Mouse (Mus musculus) limb, embryonic 10.5 days (tissue): ENCODE measurements around the gene Bard1. TPM values are rescaled to one million over a fixed set of nuclear protein-coding genes. Genes with fewer than 3 reads are reported as not detected.

Experiments
- DNase-seq: peaks from one replicate; pipeline ENCODE4 v3.0.0-alpha.2; 2017; ENCODE audit warnings: low spot score
- H3K27ac ChIP-seq: fragments of 300-500 bp; sonication (generic); 2 replicates; pipeline ENCODE4 v1.5.1; 2016; ENCODE audit warnings: mild to moderate bottlenecking
- H3K27me3 ChIP-seq: fragments of 300-500 bp; sonication (generic); 2 replicates; pipeline ENCODE4 v1.6.1; 2016; ENCODE audit warnings: low read depth, mild to moderate bottlenecking; ENCODE audit not compliant: poor library complexity, severe bottlenecking
- H3K36me3 ChIP-seq: fragments of 300-500 bp; sonication (generic); 2 replicates; pipeline ENCODE4 v1.6.1; 2016; ENCODE audit warnings: mild to moderate bottlenecking, moderate library complexity
- H3K4me1 ChIP-seq: fragments of 300-500 bp; sonication (generic); 2 replicates; pipeline ENCODE4 v1.6.1; 2016
- H3K4me3 ChIP-seq: fragments of 300-500 bp; sonication (generic); 2 replicates; pipeline ENCODE4 v1.5.1; 2016; ENCODE audit warnings: mild to moderate bottlenecking, moderate library complexity
- H3K9me3 ChIP-seq: fragments of 300-500 bp; sonication (generic); replicated peaks from 2 replicates; pipeline ENCODE4 v1.6.1; 2016; ENCODE audit warnings: mild to moderate bottlenecking
- WGBS: fragments of 180-500 bp; shearing (Covaris S2); methylation state at CpG from one replicate; pipeline ENCODE4 v1.1.7; 2016; 5-methylcytosine and 5-hydroxymethylcytosine counted together
- polyA plus RNA-seq: library from polyadenylated mRNA; unstranded; fragments of >200 nt; fragmentation: Nextera tagmentation; extraction: Ambion mirVana; gene quantifications from 2 replicates; pipeline ENCODE4 v1.2.1, GENCODE M21; 2016

Gene Bard1
- polyA plus RNA-seq, result 2.5 and 3.1 TPM in 2 replicates

DNA sequence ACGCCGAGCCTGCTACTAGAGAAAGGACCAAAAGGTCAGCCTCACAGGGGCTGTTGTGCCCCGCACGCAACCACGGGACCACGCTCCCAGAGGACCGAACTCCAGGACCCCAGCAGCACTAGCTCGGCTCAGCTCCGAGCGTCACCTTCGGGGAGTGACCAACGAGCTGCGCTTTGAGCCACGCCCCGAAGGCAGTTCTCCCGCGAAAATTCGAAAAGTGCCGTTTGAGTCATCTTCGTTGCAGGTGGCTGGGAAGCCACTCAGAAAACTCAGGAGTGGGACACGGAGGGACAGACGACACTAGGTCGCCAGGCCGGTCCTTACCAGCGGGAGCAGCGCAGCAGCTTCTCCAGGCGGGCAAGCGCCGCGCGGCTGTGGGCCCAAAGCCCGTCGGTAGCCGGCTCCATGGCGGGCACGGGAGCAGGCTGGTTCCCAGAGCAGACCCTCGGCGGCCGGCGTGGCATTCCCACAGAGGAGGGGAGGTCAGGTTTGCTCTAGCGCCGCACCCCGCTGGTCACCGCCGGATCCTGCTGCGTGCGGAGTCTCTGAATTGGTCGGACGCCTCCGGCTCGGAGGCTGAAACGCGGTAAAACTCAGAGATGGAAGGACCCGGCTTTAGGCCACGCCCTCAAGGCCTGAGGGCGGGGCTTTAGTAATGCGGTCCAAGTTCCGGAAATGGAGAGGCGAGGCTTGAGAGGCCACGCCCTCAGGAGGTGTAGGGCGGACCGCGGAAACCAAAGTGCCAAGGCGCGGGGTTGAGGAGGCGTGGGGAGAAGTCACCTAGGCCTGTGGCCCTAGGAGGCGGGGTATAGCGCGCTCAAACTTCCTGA lies at the start of gene Bard1:
Bard1 (minus strand) TSS at position 803 of the 830 bp plus-strand sequence.
- peak within 1 kb of the TSS; percentile 89 for H3K4me3 ChIP-seq
- peak; percentile 92 for DNase-seq
- peaks cover 14% of the 10 kb centered on the region for H3K4me1 ChIP-seq
- peaks cover 3% of the 10 kb centered on the region; the same call in 1 of the 2 replicates for H3K36me3 ChIP-seq
- under 1% methylated on average over 69 of the region's 69 CpGs for WGBS
- H3K9me3 ChIP-seq, result no peaks in the 10 kb centered on the region
- peak within 1 kb of the TSS; percentile 94 for H3K27ac ChIP-seq
- H3K27me3 ChIP-seq, result no peaks in the 10 kb centered on the region

DNA sequence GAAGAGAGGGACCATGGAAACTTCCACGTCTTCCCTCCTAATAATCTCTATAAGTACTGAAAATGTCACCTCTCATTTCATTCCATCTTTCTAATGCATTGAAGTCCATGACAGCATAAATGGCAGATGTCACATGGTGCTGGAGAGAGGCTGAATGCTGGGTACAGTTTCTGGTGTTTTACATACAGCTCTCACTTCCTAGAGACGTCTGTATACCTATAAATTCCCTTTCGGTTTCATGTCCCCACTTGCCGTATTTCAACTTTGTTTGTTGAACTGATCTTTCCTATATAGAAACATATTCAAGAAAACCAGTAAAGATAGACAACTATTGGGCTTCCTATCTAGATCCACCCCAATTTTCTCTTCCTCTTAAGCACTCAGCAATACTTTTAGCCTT lies 24.2 kb upstream of the Bard1 start:
- no peak overlapping the region for H3K4me3 ChIP-seq
- DNase-seq, result no peak
- no peaks in the 10 kb centered on the region for H3K27me3 ChIP-seq
- no peaks in the 10 kb centered on the region for H3K36me3 ChIP-seq
- H3K27ac ChIP-seq, result no peak overlapping the region
- 91% methylated on average over 4 of the region's 4 CpGs for WGBS
- H3K4me1 ChIP-seq, result no peaks in the 10 kb centered on the region
- no peaks in the 10 kb centered on the region for H3K9me3 ChIP-seq

DNA sequence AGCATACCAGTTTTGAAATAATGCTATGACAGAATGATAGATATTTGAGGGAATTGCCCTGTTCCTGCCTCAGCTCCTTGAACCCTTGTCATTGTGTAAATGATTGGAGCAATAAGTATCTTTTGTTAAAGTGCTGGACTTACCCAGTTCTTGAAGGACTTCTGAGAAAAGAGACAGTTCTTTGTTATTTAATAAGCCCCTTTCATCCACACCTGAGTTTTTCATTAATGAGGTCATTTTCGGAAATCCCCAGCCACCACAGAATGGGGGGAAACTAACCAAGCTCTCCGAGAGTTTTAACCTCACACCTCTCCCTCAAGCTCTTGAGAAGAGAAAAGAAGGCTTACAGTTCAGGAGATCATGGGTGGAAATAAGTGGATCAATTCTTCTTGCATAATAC lies 15.6 kb upstream of the Bard1 start:
- no peak overlapping the region for H3K4me3 ChIP-seq
- no peak for DNase-seq
- H3K27me3 ChIP-seq, result no peaks in the 10 kb centered on the region
- H3K9me3 ChIP-seq, result no peaks in the 10 kb centered on the region
- no peaks in the 10 kb centered on the region for H3K4me1 ChIP-seq
- H3K36me3 ChIP-seq, result no peaks in the 10 kb centered on the region
- no peak overlapping the region for H3K27ac ChIP-seq
- WGBS, result 54% methylated on average over 2 of the region's 2 CpGs

DNA sequence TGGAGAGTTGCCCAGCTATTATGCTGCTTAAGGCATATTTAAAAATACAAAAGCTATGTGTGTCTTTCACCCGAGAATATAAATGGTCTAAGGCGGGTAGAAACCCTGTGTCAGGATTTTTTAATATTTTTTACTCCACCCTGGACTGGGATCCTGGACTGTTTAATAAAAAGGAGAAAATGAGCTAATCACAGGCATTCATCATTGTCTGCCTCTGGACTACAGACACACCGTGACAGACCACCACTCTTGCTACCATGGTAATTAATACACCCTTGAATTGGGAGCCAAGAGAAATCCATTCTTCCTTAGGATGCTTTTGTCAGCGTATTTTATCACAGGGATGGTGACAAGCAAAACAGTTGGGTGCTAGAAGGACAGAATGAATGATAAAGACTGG lies 14.3 kb upstream of the Bard1 start:
- H3K36me3 ChIP-seq, result no peaks in the 10 kb centered on the region
- WGBS, result 80% methylated on average over 4 of the region's 4 CpGs

DNA sequence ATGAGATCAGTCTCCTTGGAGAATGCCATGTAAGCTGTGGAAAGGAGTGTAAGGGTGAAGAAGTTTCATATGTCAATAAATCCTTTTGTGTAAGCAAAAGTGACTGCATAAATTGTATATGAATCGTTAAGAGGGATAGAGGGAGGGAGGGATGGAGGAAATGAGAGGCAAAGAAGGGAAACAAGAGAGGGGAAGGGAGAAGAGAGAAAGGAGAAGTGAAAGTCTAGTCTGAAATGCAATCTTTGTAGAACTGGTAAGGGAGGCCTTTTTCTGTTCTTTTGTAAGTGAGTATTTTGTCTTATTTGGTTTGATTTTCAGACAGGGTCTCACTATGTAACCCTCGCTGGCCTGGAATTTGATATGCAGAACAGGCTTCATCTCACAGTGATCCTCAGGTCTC lies 12.8 kb upstream of the Bard1 start:
- WGBS, result 89% methylated on average over 2 of the region's 2 CpGs

More for the DNA sequence above, 14.3 kb upstream of the Bard1 start:
- no peaks in the 10 kb centered on the region for H3K4me1 ChIP-seq
- no peak overlapping the region for H3K27ac ChIP-seq
- no peaks in the 10 kb centered on the region for H3K27me3 ChIP-seq
- DNase-seq, result no peak
- no peak overlapping the region for H3K4me3 ChIP-seq
- H3K9me3 ChIP-seq, result no peaks in the 10 kb centered on the region

DNA sequence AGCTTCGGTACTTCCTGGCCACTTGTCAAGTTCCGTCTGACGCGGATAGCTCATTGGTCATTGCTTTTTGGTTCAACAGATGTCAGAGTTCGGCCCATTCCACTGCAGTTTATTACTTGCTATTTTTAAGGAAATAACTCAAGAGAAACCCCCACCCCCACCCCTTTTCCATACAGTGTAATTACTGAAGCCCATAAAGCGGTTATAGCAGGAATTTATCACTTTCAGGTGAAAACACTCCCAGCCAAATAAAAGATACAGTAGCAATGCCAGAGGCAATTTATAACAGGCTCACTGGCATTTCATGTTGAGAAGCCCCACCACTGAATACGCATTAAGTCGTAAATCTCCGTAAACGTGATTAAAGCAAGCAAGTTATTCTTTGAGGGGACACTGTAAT lies 6.9 kb upstream of the Bard1 start:
- Histone ChIP-seq H3K27ac (no peak overlapping the region), H3K9me3 (no peaks in the 10 kb centered on the region), H3K27me3 (no peaks in the 10 kb centered on the region), H3K36me3 (no peaks in the 10 kb centered on the region), H3K4me1 (peaks cover 8% of the 10 kb centered on the region), H3K4me3 (no peak overlapping the region)
- WGBS, result 59% methylated on average over 10 of the region's 10 CpGs
- DNase-seq, result no peak

More for the DNA sequence above, 12.8 kb upstream of the Bard1 start:
- Histone ChIP-seq H3K27me3 (no peaks in the 10 kb centered on the region), H3K9me3 (no peaks in the 10 kb centered on the region), H3K27ac (no peak overlapping the region), H3K4me3 (no peak overlapping the region), H3K36me3 (no peaks in the 10 kb centered on the region), H3K4me1 (no peaks in the 10 kb centered on the region)
- no peak for DNase-seq

DNA sequence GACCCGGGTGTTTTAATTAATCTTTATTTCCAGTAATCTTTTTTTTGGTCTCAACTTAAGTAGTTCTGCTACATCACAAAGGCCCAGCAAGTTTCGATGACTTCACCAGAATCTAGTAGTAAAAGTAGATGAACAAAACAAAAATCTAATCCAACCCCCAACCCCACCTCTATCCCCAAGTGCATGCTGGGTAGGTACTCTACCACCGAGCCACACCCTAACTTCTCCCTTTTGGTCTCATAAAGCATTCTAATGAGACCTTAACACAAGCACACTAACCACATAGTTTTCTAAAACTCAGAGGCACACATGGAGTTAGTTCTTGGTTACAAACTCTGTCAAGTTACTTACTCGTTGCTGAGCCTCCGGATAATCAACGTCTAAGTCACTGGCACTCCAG lies 3.2 kb upstream of the Bard1 start:
- Histone ChIP-seq H3K4me3 (no peak overlapping the region), H3K27ac (no peak overlapping the region), H3K36me3 (no peaks in the 10 kb centered on the region), H3K4me1 (peaks cover 12% of the 10 kb centered on the region), H3K9me3 (no peaks in the 10 kb centered on the region), H3K27me3 (no peaks in the 10 kb centered on the region)
- WGBS, result 93% methylated on average over 6 of the region's 6 CpGs
- DNase-seq, result no peak

DNA sequence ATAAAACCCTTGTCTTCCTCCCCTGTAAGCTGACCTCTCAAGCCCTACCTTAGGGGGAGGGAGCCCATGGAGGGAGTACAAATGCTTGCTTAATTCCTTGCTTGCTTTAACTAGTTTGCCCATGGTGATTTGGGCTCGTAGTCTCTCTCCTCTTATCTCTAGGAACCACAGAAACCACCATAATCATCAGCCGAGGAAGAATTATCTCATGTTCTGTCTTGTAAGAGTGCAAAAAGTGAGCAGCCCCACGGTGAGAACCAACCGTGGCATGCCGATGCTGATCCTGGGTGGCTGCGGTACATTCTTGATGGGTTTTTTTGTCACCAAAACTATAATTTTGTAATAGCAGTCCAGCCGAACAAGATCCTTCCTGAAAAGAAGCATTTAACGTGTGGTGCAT lies 2.8 kb upstream of the Bard1 start:
- H3K4me1 ChIP-seq, result peaks cover 12% of the 10 kb centered on the region
- no peaks in the 10 kb centered on the region for H3K36me3 ChIP-seq
- no peak for DNase-seq
- H3K27ac ChIP-seq, result no peak overlapping the region
- no peak overlapping the region for H3K4me3 ChIP-seq
- H3K9me3 ChIP-seq, result no peaks in the 10 kb centered on the region
- H3K27me3 ChIP-seq, result no peaks in the 10 kb centered on the region
- 85% methylated on average over 8 of the region's 8 CpGs for WGBS

DNA sequence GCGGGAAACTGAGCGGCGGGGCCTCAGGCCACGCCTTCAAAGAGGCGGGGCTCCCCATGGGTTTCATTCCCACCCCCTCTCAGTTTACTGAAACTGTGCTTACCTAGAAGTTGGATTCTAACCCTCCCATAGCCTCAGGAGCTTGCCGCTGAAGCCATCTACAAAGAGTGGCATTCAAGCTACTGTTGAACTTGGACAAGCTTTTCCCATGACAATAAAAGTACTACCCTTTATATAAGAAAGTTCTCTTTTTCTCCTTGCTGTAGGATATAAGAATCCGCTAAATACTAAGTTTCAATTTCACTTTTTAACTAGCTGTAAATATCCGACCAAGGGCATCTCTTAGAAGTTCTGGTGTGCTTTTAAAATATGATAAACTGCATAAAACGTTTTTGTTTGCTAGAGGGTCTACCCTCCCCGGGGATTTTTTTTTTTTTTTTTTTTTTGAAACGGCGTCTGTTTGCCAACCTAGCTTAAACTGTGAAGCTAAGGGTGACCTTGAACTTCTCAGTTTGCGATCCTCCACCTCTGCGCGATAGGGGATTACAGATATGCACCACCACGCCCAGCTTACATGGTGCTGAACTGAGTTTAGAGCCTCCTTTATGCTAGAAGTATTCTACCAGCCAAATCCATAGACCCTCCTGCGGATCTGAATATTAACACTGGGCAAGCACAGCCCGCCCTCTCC lies 373 bp upstream of the Bard1 start:
- Histone ChIP-seq H3K9me3 (no peaks in the 10 kb centered on the region), H3K27me3 (no peaks in the 10 kb centered on the region), H3K4me3 (peak overlapping the region; percentile 89), H3K36me3 (peaks cover 3% of the 10 kb centered on the region; the same call in 1 of the 2 replicates), H3K4me1 (peaks cover 14% of the 10 kb centered on the region), H3K27ac (peak overlapping the region; percentile 94)
- DNase-seq, result no peak
- 35% methylated on average over 18 of the region's 18 CpGs for WGBS

DNA sequence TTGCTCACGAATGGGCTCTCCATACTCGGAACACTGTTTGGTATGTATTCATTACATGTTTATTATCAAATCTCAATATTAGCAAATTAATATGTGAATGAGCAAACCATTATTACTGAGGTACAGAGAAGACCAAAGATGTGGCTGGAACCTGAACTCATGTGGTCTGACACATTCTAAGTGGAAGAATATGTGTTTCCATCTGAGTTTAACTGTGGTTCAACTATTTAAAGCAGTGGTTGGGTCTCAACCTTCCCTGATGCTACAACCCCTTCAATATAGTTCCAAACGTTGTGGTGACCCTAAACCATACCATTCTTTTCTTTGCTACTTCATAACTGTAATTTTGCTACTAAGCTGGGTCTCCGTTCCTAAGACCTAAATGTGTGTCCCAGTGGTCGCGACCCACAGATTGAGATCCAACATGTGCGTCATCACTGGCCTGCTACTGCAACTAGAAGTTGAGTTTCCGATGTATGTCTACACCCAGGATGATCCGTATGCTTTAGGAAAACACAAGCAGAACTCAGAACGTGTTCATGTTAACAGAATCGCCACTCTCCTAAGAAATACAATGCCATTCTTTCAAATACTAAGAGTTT lies 1.5 kb downstream of the Bard1 start:
- Histone ChIP-seq H3K4me3 (peak overlapping the region; percentile 89), H3K27me3 (no peaks in the 10 kb centered on the region), H3K36me3 (peaks cover 3% of the 10 kb centered on the region; the same call in 1 of the 2 replicates), H3K27ac (no peak overlapping the region), H3K4me1 (peaks cover 14% of the 10 kb centered on the region), H3K9me3 (no peaks in the 10 kb centered on the region)
- DNase-seq, result no peak
- 60% methylated on average over 11 of the region's 11 CpGs for WGBS

DNA sequence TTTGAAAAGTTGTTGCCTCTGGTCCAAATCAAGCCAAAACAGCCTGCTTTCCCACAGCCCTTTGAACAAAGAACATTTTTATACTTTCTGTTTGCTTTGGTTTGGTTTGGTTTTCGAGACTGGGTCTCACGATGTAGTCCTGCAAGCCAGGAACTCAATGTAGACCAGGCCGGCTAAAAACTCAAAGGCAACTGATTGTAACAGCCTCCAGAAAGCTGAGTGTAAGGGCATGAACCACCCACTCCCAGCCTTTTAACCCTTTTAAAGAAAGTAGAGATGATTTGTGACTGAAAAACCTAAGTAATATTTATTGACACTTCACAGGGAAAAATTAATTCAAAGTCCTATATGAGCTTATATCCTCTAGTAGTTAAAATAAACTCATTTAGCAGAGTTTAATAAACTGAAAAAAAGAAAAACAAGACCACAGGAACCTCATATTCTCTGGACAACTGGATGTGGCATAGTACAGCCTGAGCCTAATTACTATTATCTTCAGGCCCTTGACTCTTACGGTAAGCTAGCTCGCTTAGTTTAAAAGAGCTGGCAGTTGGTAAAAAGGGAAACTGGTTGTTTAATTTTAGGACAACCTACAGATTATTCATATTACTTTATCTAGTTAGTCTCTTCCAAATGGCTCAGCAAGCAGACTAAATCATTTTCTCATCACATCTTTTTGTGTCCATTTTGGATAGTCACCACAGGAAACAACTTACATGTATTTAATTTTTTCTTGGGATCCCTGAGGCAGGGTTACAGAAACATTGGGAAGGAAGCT lies 2.2 kb downstream of the Bard1 start:
- Histone ChIP-seq H3K27me3 (no peaks in the 10 kb centered on the region), H3K4me1 (peaks cover 14% of the 10 kb centered on the region), H3K4me3 (no peak overlapping the region), H3K36me3 (peaks cover 8% of the 10 kb centered on the region), H3K27ac (no peak overlapping the region), H3K9me3 (no peaks in the 10 kb centered on the region)
- no peak for DNase-seq
- 82% methylated on average over 5 of the region's 5 CpGs for WGBS

DNA sequence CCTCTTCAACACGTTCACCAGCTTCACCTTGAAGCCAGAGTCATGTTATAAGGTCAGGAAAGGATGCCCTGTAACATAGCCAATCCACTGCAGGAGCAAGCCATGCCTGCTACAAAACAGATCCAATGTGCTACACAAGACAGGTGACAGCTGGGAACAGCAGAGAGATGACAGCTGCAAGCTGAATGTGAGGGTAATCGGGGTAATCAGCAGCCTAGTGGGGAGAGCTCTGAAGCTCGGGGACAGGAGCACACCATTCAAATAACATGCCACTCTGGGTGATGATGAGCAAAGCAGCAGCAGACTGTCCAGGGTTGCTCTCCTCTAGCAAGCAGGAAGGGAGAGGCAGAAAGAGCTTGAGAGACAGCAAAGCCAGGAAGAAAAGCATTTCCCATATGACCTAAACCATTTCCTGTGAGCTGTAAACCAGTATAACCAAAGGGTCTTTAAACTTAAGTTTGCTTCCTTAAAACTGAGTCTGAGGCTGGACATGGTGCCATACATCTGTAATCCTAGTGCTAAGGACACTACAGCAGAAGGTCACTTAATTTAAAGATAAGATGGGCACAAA lies 2.9 kb downstream of the Bard1 start:
- H3K36me3 ChIP-seq, result peaks cover 14% of the 10 kb centered on the region
- no peaks in the 10 kb centered on the region for H3K27me3 ChIP-seq
- peaks cover 14% of the 10 kb centered on the region for H3K4me1 ChIP-seq
- 54% methylated on average over 3 of the region's 3 CpGs for WGBS
- no peaks in the 10 kb centered on the region for H3K9me3 ChIP-seq
- H3K27ac ChIP-seq, result no peak overlapping the region; the same call in 1 of the 2 replicates
- no peak for DNase-seq
- no peak overlapping the region for H3K4me3 ChIP-seq
